In genomic region chr16:40371291-40371690, GRCm38 (mm10) we compare ENCODE assay signal across 20 mouse cellular contexts.
DNase-seq lines count a peak whose midpoint lies in the region; ATAC-seq and TF ChIP-seq lines count a peak whose summit lies in the region.
"Had no signal": no experiment of that assay in that cellular context is flagged by ENCODE, and none has a peak within 500 bp of the region (broad histone marks: within the 10 kb centered on the region; RNA-seq: fewer than 3 reads in every experiment).

No protein-coding gene starts in this region.

- H3K27me3 ChIP-seq in midbrain, postnatal 0 days (ENCODE audit: insufficient read depth, low read length), result no peaks in the 10 kb centered on the region
- H3K27me3 ChIP-seq in midbrain, embryonic 16.5 days (ENCODE audit: control insufficient read depth, insufficient read depth, low read depth, low read length), result no peaks in the 10 kb centered on the region
- H3K27me3 ChIP-seq: embryonic facial prominence, embryonic 12.5 days; forebrain, embryonic 13.5 days; forebrain, embryonic 15.5 days; Patski had no signal

- DNase-seq in layer of hippocampus, adult 2 months (ENCODE audit: low spot score in 2 of 2), result no peak
- no peak for DNase-seq in layer of hippocampus, adult 9-10 months (ENCODE audit: low spot score)
- DNase-seq in midbrain, postnatal 0 days (ENCODE audit: low spot score), result peak; percentile 31
- no peak for DNase-seq in spleen, adult 12 weeks (ENCODE audit: low spot score)
- DNase-seq: adrenal gland, adult 8-10 months; adrenal gland, postnatal 14 days; adrenal gland, postnatal 36 days; cerebellum, adult 11 months; cerebellum, adult 18-20 months; cerebellum, adult 8-10 months; cerebellum, adult 9-11 months; cerebellum, postnatal 25 days had no signal

- no peak overlapping the region for H3K4me2 ChIP-seq in midbrain, postnatal 0 days (ENCODE audit: low read depth, low read length, poor library complexity, severe bottlenecking)
- no peak overlapping the region for H3K4me2 ChIP-seq in midbrain, embryonic 16.5 days (ENCODE audit: low read length)
- H3K4me2 ChIP-seq: embryonic facial prominence, embryonic 12.5 days; forebrain, embryonic 13.5 days; forebrain, embryonic 15.5 days had no signal

- no peak overlapping the region for H3K9ac ChIP-seq in midbrain, postnatal 0 days (replicated peaks; ENCODE audit: low read length, poor library complexity, severe bottlenecking)
- no peak overlapping the region for H3K9ac ChIP-seq in midbrain, embryonic 16.5 days (ENCODE audit: low read depth, low read length)
- H3K9ac ChIP-seq: embryonic facial prominence, embryonic 12.5 days; forebrain, embryonic 13.5 days; forebrain, embryonic 15.5 days; forebrain, postnatal 0 days had no signal

- H3K36me3 ChIP-seq in midbrain, postnatal 0 days (ENCODE audit: insufficient read depth, low read length), result no peaks in the 10 kb centered on the region
- H3K36me3 ChIP-seq in midbrain, embryonic 16.5 days (ENCODE audit: control insufficient read depth, insufficient read depth, low read length), result no peaks in the 10 kb centered on the region
- H3K36me3 ChIP-seq: embryonic facial prominence, embryonic 10.5 days; embryonic facial prominence, embryonic 12.5 days; forebrain, embryonic 15.5 days had no signal

- H3K4me3 ChIP-seq in layer of hippocampus, adult 2 months, result no peak overlapping the region
- no peak overlapping the region for H3K4me3 ChIP-seq in midbrain, postnatal 0 days (ENCODE audit: low read depth, low read length)
- H3K4me3 ChIP-seq in midbrain, embryonic 16.5 days (ENCODE audit: low read depth, low read length), result no peak overlapping the region
- H3K4me3 ChIP-seq: embryonic facial prominence, embryonic 10.5 days; embryonic facial prominence, embryonic 12.5 days; forebrain, embryonic 13.5 days; forebrain, embryonic 15.5 days had no signal

- peak overlapping the region; percentile 28; the same call in 1 of the 2 replicates for H3K27ac ChIP-seq in layer of hippocampus, adult 2 months
- H3K27ac ChIP-seq in midbrain, postnatal 0 days (ENCODE audit: low read depth, low read length), result no peak overlapping the region
- no peak overlapping the region for H3K27ac ChIP-seq in midbrain, embryonic 16.5 days (ENCODE audit: low read length)
- H3K27ac ChIP-seq: embryonic facial prominence, embryonic 10.5 days; embryonic facial prominence, embryonic 12.5 days; forebrain, embryonic 13.5 days; forebrain, embryonic 15.5 days had no signal

- ATAC-seq in midbrain, postnatal 0 days (ENCODE audit: low FRiP score), result no peak
- ATAC-seq in midbrain, embryonic 16.5 days, result no peak
- ATAC-seq: activated CD4-positive, CD25-positive, alpha-beta regulatory T cell, adult 4 months; forebrain, postnatal 0 days; Patski had no signal

- 84% methylated on average over 1 of the region's 1 CpGs for WGBS in midbrain, postnatal 0 days
- 79% methylated on average over 1 of the region's 1 CpGs for WGBS in midbrain, embryonic 16.5 days

- TF ChIP-seq CTCF in layer of hippocampus, adult 2 months (conservative IDR thresholded peaks at IDR 0.05), result no peak
- TF ChIP-seq CTCF in midbrain, postnatal 0 days (IDR thresholded peaks at IDR 0.05), result no peak

- H3K9me3 ChIP-seq in midbrain, postnatal 0 days (ENCODE audit: low read length), result no peaks in the 10 kb centered on the region
- no peaks in the 10 kb centered on the region for H3K9me3 ChIP-seq in midbrain, embryonic 16.5 days (replicated peaks; ENCODE audit: control insufficient read depth, low read length, poor library complexity, severe bottlenecking)
- H3K9me3 ChIP-seq: embryonic facial prominence, embryonic 10.5 days; embryonic facial prominence, embryonic 12.5 days; forebrain, embryonic 13.5 days; forebrain, embryonic 15.5 days had no signal

- no peaks in the 10 kb centered on the region for H3K4me1 ChIP-seq in midbrain, postnatal 0 days (ENCODE audit: insufficient read depth, low read length)
- H3K4me1 ChIP-seq in midbrain, embryonic 16.5 days (ENCODE audit: control insufficient read depth, insufficient read depth, low read length), result peaks cover 3% of the 10 kb centered on the region; the same call in 1 of the 2 replicates
- H3K4me1 ChIP-seq: embryonic facial prominence, embryonic 10.5 days; embryonic facial prominence, embryonic 12.5 days had no signal
